Mouse (Mus musculus): ENCODE measurements around the gene Ssc4d.

DNA sequence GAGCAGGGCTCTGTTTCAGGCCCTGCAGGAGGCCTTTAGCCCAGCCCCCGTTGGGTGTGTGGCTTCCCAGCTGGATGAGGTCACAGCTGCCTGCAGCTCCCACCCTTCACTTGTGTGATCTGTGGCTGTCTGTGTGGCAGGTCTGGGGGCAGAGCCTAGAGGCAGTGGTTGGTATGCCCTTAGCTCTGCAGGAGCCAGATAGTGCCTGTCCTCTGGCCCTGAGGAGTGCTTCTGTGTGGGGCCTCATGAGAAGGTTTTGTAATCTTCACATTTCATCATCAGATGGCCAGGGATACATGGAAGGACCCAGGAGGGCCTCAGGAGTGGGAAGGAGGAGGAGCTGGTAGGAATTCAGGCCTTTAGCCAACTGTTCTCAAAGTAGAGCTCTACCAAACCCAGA lies 45.6 kb upstream of the Ssc4d start:
- no peak for TF ChIP-seq CTCF (IDR thresholded peaks at IDR 0.05; ENCODE audit: low read depth, low read length)
- TF ChIP-seq EP300 (IDR thresholded peaks at IDR 0.05; ENCODE audit: insufficient read depth, low read depth, low read length) = no peak
- no peak for TF ChIP-seq POLR2A (IDR thresholded peaks at IDR 0.05; ENCODE audit: insufficient read depth, low read length)
